Mouse (Mus musculus) CH12F3 (cell line): ENCODE data around the gene Dus2.

Experiments used
- in situ Hi-C: fragments of 300-500 bp; cut with MboI; formaldehyde crosslinking; loops from 2 replicates; pipeline ENCODE4 v1.14.3; 2020; ENCODE audit warnings: low sequenced_read_pairs

Gene Dus2

DNA sequence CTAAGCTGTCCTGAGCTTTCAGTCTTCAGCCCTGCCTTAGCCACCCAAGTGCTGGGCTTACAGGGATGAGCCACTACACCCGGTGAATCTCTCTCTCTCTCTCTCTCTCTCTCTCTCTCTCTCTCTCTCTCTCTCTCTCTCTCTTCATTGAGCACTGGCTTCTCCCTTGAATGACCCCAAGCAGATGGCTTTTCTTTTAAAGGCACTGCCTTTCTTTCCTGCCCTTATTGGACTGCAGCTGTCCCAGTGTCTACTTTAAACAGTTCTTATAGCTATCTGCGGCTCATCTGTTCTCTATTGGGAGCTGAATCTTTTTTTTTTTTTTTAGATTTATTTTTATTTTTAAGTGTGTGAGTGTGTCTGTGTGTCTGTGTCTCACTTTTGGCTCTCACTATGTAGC lies 51.9 kb downstream of the Dus2 start:
- in situ Hi-C loops, result no loop called here

DNA sequence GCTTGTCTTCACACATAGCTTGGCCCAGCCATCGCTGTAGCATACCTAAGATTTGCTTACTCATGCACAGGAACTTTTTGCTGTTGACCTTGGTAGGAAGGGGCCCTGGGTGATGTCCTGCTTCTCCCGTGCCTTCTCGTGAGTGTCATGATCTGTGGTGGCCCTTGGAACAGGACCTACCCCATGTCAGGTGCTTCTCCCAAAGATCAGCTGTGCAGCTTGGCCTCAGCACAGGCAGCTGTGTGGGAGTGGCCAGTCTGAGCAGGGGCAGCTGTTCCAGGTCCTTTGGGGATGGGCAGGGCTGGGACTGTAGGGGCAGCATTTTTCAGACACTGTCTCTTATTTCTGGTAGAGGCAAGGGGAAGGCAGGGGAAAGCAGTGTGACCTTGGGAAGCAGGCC lies 53.0 kb downstream of the Dus2 start:
- in situ Hi-C loops, result no loop called here

DNA sequence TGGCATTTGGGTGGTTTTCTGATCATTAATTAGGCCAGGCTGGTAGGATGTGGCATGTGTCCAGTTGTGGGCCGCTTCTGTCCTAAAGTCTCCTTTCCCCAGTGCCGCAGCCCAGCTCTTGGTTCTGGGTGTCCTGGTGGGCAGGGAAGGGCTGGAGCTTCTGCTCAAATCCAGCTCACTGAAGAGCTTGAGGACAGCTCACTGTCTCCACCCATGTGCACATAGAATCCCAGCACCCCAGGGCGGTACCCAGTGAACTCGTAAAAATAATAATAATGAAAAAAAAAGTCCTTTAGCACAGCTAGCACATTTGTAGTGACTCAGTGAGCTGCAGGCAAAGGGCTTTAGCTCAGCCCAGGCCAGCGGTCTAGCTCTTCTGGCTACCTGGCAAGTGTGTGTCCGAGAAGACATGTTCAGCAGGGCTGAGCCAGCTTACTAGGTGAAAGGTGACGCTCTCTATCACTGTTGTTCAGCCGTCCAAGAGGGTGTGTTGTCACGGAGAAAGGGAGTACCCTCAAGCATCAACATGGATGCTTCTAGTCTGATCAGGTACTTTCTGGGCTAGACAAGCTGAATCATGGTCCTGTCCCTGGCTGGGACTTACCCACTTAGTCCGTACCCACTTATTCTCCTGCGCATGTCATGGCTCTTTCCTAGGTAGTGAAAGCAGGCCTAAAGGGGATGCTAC lies 55.9 kb downstream of the Dus2 start:
- in situ Hi-C loops, result no loop called here

DNA sequence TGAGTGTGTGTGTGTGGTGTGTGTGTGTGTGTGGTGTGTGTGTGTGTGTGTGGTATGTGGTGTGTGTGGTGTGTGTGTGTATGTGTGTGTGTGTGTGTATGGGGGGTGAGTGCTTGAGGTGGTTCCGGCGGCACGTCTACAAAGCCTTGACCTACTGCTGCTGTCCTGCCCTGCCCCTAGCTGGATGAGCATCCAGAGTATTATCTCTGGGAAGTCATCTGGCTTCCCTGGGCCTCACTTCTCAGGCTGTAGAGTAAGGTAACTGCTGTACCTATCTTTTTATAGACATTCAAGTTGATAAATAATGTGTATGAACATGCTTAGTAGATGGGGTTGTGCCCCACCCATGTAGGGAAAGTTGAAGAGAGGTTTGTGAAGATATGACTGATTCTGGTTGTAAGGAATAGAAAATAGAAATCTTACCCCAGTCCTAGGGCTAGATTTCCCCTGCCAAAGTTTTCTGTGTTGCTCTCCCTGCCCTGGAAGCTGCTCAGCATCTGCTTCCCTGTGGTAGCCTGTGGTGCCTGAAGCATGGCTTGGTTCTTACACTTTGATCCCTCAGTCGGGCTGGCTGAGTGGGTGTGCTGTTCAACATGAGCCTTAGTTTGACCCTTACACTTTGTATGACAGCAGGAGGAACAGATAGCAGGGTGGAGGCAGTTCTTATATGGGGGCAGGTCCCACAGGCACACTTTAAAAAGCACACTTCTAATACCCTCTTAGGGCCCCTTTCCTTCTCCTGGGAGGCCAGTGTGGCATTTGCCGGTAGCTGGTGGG lies 56.9 kb downstream of the Dus2 start:
- in situ Hi-C loops, result no loop called here

DNA sequence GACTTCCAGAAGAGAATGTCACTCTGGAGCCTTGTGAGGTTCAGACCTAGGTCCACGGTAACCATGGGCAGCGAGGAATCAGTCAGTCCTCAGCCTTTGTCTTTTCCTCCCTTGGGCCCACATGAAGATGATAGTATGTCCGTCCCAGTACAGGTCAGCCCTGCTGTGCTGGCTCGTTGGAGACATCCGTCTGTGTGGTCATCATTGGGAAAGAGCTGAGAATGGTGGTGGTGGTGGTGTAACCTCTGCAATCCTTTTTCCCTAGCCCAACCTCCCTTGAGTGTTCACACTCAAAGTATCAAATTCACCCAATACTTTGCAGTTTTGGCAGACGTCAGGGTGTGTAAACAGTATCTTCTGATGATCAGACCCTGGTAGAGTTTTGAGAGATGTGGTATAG lies 58.7 kb downstream of the Dus2 start:
- in situ Hi-C loops, result no loop called here

DNA sequence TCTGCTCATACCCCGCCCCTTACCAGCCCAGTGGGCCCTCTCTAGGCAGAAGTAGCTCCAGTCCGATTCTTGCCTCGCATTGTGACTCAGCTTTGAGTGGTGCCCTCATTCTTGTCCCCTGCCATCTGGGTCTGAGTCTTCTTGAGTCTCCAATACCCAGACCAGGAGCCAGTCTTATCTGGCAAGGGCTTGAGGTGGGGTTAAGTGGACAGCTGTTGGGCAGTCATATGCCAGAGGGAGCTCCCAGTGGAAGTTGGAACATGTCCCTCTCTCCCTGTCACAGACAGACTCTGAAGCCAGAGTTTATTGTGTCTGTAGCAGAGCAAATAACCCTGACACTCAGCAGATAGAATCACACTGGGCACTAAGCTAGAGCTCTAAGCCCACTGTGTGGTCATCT lies 59.9 kb downstream of the Dus2 start:
- in situ Hi-C loops, result no loop called here

DNA sequence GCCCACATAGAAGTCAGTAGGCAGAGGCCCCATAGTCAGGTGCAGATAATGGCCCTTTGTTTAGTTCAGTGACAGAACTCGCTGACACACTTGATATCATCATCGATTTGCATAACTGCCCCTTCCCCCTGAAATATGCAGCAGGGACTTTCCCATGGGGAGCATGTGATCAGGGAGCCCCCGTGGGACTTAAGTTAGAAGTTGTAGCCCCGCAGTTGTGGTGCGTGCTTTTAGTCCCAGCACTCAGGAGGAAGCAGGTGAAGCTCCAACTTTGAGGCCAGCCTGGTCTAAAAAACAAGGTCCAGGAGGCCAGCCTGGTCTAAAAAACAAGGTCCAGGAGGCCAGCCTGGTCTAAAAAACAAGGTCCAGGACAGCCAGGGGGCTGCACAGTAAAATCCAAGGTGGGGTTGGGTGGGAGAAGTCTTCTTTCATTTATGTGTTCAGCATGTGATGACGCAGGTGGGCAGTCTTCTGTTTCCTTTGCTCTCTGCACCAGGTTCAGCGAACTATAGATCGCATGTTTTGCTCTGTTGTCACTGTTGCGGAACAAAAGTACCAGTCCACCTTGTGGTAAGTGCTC lies 61.5 kb downstream of the Dus2 start:
- in situ Hi-C loops, result no loop called here

DNA sequence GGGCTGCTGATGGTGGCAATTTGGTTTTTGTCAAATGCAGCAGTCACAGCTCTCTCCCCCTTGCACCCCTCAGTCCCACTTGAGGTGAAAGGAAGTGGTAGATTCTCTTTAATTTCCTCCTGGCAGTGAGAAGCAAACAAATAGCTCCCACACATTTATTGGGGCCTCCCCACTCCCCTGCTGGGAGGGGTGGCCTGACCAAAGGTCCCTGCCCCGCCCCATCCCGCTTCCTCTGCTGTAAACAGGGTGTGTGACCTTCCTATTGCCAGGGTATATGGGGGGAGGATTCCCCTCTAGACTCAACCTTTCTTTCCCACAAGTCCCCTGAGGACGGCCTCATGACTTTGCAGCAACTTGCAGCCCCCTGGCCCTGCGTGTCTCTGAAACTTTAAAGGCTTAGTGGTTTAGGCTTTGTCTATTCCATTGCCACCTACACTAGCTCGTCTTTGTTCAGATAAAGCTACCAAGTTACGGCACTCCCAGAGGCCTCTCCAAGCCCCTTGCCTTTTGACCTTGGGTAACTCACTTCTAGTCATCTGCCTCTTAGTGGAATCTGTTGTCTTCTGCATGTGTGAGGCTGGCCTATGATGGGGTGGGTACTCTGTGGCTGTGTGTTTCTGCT lies 63.2 kb downstream of the Dus2 start:
- in situ Hi-C loops, result no loop called here

DNA sequence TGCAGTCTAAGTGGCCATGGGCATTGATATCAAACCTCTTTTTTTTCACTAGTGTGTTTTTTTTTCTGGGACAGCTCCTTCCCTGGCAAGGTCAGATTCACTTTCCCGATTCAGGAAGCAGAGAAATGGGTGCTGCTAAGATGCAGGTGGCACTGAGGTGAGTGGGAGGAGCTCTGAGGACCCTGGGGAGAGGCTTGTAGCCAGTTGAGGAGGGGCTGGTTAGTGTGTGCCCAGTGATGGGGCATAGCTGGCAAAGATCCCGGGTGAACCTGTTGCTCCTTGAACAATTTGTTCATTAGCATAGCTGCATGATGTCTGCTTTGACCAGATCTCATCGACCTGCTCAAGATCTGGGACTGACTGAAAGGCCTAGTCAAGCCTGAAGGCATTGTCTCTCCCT lies 63.9 kb downstream of the Dus2 start:
- in situ Hi-C loops, result no loop called here

DNA sequence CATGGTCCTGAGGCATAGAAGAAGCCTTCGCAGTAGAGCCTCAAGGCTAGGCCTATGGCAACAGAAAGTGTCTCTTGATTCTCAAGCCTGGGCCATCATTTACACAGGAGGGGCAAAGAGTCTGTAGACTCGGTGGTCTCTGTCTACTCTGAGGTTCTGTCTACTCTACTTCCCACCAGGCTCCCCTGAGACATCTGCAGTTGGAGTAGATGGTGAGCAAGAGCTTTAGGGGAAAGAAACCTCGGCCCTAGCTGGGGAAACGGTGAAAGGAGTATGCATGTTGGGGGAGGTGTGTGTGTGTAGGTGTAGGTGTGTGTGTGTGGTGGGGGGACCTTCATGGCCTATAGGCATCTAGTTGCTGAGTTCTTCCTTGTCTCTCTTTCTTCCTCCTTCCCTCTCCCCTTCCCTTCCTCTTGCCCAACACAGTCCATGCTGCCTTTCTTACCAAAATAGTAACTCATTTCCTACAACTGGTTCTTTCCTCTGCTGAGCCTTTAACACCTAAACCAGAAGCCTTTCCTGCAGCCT lies 65.4 kb downstream of the Dus2 start:
- in situ Hi-C loops, result no loop called here

DNA sequence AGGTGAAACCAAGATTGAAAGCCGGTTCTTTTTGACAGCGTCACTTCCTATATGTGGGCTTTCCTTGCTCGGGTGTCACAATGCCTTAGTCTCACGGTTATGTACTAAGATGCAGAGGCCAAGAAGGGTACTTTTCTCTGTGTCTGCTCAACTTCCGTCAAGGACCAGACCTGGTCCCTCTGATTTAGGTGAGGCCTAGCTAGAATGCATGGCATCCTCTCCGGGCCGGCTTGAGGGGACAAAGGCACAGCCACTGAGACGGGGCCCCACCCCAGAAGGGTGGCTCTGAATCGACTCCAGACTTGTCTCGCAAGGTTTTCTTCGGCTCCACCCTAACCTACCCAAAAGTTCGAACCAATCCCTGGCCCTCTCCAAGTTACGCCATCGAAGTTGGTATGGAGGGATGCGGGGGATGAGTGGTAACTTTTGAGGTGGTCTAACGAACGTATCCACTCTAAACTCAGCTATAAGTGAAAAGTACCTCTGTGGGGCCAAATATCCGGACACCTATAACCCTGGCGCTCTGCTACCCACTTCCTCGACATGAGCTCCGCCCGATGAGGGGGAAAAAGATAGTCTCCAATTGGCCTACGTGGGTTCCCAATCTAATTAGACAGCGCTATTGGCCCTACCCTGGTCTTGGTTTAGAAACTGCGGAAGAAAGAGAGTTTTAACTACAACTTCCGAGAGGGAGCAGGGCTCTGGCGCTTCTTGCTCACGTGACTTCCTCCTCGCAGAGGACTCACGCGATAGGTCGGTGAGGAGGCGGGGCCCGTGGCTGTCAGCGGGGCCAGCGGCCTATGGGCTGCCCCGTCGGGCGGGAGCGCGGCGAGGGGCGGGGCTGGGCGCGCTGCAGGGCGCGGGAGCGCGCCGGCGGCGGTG lies 67.8 kb downstream of the Dus2 start, which contains the start of gene Nfatc3:
Gene Nfatc3 (plus strand): TSS at position 110 of the 882 bp plus-strand sequence.
- in situ Hi-C loops, result no loop called here

DNA sequence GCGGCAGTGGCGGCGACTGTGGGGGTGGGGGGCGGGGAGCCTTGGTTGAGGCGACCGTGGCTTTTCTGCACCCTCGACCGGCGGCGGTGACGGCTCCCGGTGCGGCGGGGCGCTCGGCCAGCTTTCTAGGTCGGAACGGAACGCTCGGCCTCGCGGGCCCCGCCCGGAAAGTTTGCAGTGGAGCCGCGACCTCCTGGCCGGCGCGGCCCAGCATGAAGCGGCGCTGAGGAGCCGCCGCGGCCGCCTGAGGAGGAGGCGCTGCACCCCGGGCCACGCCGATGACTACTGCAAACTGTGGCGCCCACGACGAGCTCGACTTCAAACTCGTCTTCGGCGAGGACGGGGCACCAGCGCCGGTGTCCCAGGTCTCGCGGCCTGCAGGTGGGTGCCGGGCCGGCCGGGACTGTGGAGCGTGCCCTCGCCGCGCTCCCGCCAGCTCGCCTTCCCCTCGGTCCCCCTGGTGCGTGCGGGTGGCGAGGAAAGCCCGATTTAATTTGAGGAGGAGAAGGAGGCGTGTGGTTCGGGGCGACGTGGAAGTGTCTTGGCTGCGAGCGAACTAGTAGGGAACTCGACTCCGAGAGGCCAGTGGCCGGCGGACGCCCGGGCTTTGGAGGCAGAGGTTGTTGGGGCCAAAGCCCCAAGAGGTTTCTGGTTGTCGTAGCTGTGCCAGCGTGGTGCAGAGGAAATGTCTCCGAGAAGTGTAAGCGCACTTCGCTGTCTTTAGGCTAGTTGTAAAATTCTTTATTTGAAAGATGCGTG lies 68.7 kb downstream of the Dus2 start:
- in situ Hi-C loops, result no loop called here

DNA sequence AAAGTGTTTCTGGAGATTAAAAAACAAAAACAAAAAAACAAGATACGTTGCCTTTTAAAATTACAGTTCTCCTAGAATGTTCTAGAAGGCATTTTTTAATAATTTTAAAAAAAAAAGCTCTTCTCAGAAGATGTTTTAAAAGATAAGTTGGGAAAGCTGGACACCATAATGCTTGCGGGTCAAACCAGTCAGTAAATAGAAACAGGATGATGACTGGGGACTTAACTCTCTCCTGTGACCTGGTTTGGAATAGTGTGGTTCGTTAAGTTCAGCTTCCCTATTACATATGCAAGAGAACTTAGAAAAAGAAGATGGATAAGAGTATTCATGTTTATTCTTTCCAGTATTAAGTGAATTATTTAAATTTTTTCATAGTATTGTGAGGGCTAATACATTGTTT lies 69.4 kb downstream of the Dus2 start:
- in situ Hi-C loops, result no loop called here

DNA sequence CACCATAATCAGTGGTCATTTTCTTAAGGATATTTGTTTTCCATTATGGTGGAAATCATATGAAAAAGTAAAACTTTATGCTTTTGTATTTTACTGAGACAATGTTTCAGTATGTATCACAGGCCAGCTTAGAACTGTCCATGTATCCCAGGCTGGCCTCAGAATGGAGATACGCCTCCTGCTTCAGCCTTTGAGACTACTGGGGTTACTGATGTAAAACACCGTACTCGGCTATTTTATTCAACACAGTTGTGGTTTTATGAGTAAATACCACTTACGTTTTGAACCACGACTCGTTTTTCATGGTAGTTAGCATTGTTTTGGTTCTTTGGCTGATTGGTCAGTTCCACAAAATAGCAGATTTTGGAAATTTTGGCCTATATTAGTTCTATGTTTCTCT lies 70.5 kb downstream of the Dus2 start:
- in situ Hi-C loops, result no loop called here

DNA sequence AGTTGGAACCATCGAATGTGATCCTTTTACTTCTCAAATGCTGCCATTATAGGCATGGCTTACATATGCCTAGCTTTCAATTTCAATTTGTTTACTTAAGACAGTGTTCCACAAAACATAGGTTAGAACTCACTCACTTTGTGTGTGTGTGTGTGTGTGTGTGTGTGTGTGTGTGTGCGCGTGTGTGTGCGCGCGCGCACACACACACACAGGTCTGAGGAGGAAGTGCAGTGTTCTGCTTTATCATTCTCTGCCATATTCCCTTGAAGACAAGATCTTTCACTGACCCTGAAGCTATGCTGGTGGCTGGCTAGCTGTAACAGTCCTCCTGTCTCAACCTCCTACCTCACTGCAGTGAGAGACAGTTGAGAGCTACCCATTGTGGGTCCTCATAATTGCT lies 71.9 kb downstream of the Dus2 start:
- in situ Hi-C loops, result no loop called here

DNA sequence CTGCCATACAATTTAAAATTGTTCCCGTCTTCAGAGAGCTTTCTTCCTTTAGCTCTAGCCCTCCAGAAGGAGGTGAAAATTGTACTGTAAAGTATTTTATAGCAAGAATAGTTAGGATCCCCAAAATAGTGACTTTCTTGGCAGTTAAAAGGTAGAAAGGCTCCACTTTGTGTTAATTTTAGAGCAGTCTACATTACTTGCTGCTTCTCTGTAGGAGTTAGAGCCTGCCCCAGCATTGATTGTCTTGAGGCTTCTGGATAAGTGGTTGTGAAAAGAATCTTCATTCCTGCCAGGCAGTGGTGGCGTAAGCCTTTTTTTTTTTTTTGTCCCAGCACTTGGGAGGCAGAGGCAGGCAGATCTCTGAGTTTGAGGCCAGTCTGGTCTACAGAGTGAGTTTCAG lies 75.6 kb downstream of the Dus2 start:
- in situ Hi-C loops, result no loop called here

DNA sequence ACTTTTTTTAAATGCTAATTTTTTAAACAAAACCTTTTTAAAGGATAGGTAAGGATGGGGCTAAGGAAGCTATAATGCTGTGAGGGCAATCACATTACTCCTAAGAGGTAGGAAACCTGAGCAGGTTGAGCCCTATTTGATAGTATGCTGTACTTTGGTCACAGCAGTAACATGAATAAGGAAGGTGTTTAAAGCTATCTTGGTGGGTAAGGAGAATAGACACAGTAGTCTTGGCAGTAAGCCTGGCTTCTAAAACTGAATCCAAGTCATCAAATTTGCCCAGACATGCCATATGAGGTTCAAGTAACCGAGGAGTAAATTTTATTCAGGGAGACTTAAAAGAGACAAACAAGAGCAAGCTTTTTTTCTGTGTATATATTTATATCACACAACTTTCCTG lies 78.4 kb downstream of the Dus2 start:
- in situ Hi-C loops, result no loop called here

DNA sequence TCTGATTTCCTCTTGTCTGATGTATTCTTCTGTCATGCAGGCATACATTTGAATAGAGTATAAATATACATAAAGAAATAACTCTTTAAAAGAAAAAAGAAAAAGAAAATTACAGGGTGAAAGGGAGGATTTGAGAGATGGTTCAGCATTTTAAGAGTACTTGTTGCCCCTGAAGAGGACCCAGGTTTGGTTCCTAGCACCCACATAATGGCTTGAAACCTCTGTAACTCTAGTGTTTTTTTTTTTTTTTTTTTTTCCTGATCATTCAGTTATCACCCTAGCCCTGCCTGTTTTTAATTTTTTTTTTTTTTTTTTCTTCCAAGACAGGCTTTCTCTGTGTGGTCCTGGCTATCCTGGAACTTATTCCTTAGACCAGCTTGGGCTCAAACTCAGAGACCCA lies 81.0 kb downstream of the Dus2 start:
- in situ Hi-C loops, result no loop called here

DNA sequence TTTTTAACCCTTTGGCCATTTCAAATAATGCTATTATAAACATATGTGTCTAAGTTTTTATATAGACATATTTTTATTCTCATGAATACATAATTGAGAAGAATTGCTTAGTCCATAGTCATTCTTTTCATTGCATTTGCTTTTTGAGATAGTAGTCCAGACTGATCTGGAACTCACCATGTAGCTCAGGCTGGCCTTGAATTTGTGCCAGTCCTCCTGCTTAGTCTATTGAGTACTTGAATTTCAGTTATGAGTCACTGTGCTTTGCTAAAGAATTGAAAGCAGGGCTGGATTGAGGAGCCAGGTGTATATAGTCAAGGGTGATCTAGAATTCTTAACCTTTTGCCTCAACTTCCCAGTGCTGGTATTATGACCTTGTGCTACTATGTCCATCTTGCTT lies 83.1 kb downstream of the Dus2 start:
- in situ Hi-C loops, result no loop called here

DNA sequence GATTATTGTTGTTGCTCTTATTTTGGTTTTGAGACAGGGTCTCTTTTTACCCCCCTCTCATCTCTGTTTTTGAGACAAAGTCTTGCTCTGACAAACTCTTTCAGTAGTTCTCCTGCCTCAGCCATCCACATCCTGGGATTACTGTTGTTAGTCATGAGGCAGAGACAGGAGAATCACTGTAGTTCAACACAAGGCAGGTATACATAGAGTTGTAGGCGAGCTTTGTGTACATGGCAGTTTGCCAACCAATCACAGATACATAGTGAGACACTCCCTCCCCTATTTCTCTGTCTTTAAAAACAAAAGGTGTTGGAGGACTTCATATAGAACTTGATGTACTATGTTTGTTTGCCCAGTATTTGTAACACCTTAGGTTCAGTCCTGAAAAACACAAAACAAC lies 83.5 kb downstream of the Dus2 start:
- in situ Hi-C loops, result no loop called here
